Mouse (Mus musculus): Measurements from ENCODE around the gene Cog5.

- TF ChIP-seq CTCF (IDR thresholded peaks at IDR 0.05; ENCODE audit: extremely low read depth, insufficient read length, insufficient replicate concordance, low read depth, low read length) (no peak), POLR2A (IDR thresholded peaks at IDR 0.05; ENCODE audit: low read depth, low read length) (no peak)
Observed at GRCm38 (mm10) chr12:31706168-31706567, 51.5 kb downstream of the Cog5 start.

Data from small intestine, adult 2 months (tissue).